Mouse (Mus musculus): ENCODE data around the gene Ap5m1. TPM values are rescaled to one million over a fixed set of nuclear protein-coding genes. Genes with fewer than 3 reads are reported as not detected.
"Not testable (repeated sequence)": the region's sequence is repeated elsewhere in the genome, so short reads cannot be mapped to it uniquely, and the experiment has no call there.

Ap5m1 gene
- polyA plus RNA-seq, 1 experiment from 2014 or later = 19.5 TPM

DNA sequence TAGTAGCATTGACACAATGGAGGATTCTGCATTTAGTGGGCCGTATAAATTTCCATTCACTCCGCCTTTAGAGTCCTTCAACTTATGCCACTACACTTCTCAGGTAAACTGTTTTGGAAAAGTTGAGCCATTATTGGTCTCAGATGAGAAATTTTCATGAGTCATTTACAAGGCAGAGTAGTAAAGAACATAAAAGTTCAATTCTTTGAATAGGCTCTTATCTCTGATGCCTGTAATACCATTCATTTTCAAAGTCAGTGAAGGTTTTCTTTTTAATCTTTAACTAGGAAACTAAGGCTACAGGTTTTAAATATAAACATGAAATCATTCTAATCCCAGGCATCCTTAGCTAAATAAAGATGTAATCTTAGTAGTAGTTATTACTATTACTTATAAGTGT is 12.9 kb downstream of the Ap5m1 start:
- H3K27me3 ChIP-seq = no peaks in the 10 kb centered on the region
- no peaks in the 10 kb centered on the region for H3K4me1 ChIP-seq (replicated peaks)
- no peak overlapping the region for H3K4me2 ChIP-seq
- ATAC-seq (ENCODE audit: low FRiP score, low read depth) = no peak
- H3K9ac ChIP-seq = no peak overlapping the region
- no peak overlapping the region for H3K4me3 ChIP-seq
- WGBS = 95% methylated on average over 2 of the region's 2 CpGs
- H3K36me3 ChIP-seq = peaks cover 26% of the 10 kb centered on the region
- no peak overlapping the region for H3K27ac ChIP-seq (replicated peaks)
- H3K9me3 ChIP-seq = no peaks in the 10 kb centered on the region

DNA sequence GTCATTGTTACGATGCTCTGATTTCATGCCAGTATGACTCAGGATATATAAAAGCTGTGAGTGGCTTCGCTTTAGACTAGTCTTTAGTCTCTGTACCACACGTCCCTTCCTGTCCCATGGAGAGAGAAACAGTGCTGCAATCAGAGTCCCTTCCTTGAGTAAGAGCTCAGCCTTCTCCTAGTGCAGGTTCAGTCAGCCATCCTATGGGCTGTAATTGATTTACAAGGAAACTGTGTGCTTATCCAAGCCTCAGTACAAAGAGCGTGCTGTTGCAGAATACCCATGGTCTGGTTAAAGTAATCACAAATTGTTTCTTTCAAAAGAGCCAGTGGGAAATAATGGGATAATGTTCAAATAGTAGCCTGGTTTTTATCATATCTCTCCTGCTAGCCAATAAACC is 20.6 kb downstream of the Ap5m1 start:
- WGBS = 88% methylated on average over 4 of the region's 4 CpGs
- H3K27ac ChIP-seq (replicated peaks) = no peak overlapping the region
- ATAC-seq (ENCODE audit: low FRiP score, low read depth) = no peak

DNA sequence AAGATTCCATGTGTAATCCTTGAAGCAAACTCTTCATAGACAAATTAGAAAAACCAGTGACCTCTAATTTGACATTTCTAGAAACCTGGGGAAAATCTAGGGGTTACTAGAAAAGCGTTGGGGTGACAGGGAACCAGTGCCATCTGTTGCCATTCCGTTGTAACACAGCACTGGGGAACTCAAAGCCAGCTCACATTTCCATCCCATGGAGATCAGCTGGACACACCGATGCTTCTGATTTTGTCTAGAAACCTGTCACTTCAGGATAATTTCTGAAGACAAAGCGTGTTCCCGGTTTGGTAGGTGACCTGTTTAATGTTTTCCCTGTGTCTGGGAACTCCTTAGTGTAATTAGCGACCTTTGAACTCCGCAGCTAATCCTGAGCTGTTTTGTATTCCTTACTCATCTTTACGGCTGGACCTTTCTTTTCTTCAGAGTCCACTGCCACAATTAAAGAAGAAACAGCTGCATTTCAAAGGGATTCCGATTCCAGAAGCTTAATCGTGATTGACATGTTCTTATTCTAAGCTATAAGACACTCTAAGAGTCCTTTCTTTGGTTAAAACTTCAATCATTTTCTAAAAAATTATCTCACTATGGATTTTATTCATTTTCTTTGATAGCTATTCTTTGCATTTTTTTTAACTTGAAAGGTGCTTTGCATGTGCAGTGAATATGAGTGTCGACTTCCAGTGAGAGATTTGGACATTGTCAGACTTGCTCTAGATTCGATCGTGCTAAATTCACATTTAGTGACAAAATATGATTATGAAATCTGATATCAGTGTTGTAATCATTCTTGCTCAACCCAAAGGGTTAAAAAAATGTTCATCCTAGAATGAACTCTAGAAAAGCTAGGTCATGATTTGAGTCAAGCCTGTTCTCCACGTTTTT is 22.5 kb downstream of the Ap5m1 start:
- H3K36me3 ChIP-seq = peaks cover 23% of the 10 kb centered on the region; the same call in 1 of the 2 replicates
- 51% methylated on average over 14 of the region's 14 CpGs for WGBS
- ATAC-seq (ENCODE audit: low FRiP score, low read depth) = no peak

More for the DNA sequence above, 20.6 kb downstream of the Ap5m1 start:
- no peaks in the 10 kb centered on the region for H3K27me3 ChIP-seq
- H3K4me3 ChIP-seq = no peak overlapping the region
- peaks cover 27% of the 10 kb centered on the region for H3K36me3 ChIP-seq
- no peak overlapping the region for H3K9ac ChIP-seq
- H3K4me2 ChIP-seq = no peak overlapping the region
- H3K4me1 ChIP-seq (replicated peaks) = no peaks in the 10 kb centered on the region
- no peaks in the 10 kb centered on the region for H3K9me3 ChIP-seq

DNA sequence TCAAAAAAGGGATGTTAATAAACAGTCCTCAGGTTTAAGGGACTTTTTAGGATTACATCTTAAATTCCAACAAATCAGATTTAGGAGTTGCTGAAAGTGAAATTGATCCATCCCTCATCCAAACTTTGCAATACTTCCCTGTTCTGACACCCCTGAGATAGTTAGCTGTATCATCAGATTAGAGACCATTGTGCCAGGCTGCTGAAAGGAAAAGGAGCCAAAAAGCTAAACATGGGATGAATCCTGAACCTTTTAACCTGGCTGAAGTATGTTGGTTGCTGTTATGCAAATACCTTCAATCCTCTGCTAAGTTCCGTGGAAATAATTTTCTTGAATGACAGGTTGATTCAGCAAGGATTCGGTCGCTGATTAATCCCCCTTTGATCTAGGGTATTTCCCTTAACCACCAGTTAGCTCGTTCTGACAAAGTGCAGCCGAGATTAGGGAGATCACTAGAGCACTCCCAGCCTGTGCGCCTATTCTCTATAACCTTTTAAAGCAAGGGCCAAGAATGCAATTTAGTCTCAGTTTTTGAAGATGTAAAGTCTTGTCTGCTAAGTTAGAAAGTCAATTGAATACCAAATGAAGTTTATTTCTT is 23.7 kb downstream of the Ap5m1 start:
- no peak overlapping the region for H3K27ac ChIP-seq (replicated peaks)
- no peak for ATAC-seq (ENCODE audit: low FRiP score, low read depth)
- H3K4me3 ChIP-seq = no peak overlapping the region
- no peak overlapping the region for H3K9ac ChIP-seq
- peaks cover 15% of the 10 kb centered on the region; the same call in 1 of the 2 replicates for H3K36me3 ChIP-seq
- 15% methylated on average over 6 of the region's 6 CpGs for WGBS
- no peaks in the 10 kb centered on the region for H3K27me3 ChIP-seq
- no peak overlapping the region for H3K4me2 ChIP-seq
- no peaks in the 10 kb centered on the region for H3K9me3 ChIP-seq
- no peaks in the 10 kb centered on the region for H3K4me1 ChIP-seq (replicated peaks)

More for the DNA sequence above, 22.5 kb downstream of the Ap5m1 start:
- Histone ChIP-seq H3K4me2 (no peak overlapping the region), H3K4me1 (replicated peaks) (no peaks in the 10 kb centered on the region), H3K9ac (no peak overlapping the region), H3K27me3 (no peaks in the 10 kb centered on the region), H3K9me3 (no peaks in the 10 kb centered on the region), H3K27ac (replicated peaks) (no peak overlapping the region), H3K4me3 (no peak overlapping the region)

DNA sequence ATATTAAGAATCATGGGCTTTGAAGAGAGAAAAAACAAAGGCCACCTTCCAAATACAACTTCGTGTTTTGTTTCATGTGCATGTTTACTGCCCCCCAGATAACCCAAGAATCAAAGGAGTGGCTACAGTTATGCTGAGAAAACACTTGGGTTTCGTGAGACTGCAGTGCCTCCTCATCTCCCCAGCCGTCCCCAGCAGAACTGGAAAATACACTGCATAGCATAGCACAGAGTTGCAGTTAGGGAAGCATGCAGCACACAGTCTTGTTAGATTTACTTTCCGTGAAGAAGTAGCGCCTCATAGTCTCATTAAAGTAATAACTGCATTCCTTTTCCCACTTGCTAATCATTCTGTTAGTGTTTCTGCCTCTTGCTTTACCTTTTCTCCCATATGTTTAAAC is 24.2 kb downstream of the Ap5m1 start:
- ATAC-seq (ENCODE audit: low FRiP score, low read depth) = no peak
- Histone ChIP-seq H3K27ac (replicated peaks) (no peak overlapping the region), H3K4me3 (no peak overlapping the region), H3K36me3 (peaks cover 13% of the 10 kb centered on the region; the same call in 1 of the 2 replicates), H3K4me2 (no peak overlapping the region), H3K4me1 (replicated peaks) (no peaks in the 10 kb centered on the region), H3K27me3 (no peaks in the 10 kb centered on the region), H3K9ac (no peak overlapping the region), H3K9me3 (no peaks in the 10 kb centered on the region)
- WGBS = 53% methylated on average over 5 of the region's 5 CpGs

DNA sequence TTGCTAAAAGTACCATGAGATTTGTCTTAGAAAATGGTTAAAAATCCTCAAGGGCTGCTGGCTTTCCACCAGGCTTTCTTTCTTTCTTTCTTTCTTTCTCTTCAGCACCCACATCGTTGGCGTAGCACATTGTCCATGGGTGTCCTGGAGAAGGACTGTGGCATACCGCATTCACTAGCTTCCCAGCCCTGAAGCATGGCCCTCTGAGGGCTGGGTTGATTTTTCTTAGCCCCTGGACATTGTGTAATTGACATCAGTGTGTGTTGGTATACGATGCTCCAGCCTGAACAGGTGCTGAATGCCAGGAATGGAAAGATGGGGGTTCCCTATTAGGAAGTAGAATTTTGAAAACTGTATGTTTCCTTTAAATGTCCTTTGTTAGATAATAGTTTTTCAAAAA is 25.4 kb downstream of the Ap5m1 start:
- H3K9me3 ChIP-seq = no peaks in the 10 kb centered on the region
- H3K4me3 ChIP-seq = no peak overlapping the region
- no peak overlapping the region for H3K4me2 ChIP-seq
- 82% methylated on average over 4 of the region's 4 CpGs for WGBS
- H3K9ac ChIP-seq = no peak overlapping the region
- H3K27ac ChIP-seq (replicated peaks) = no peak overlapping the region
- H3K36me3 ChIP-seq = peaks cover 10% of the 10 kb centered on the region; the same call in 1 of the 2 replicates
- no peaks in the 10 kb centered on the region for H3K27me3 ChIP-seq
- no peak for ATAC-seq (ENCODE audit: low FRiP score, low read depth)
- no peaks in the 10 kb centered on the region for H3K4me1 ChIP-seq (replicated peaks)

DNA sequence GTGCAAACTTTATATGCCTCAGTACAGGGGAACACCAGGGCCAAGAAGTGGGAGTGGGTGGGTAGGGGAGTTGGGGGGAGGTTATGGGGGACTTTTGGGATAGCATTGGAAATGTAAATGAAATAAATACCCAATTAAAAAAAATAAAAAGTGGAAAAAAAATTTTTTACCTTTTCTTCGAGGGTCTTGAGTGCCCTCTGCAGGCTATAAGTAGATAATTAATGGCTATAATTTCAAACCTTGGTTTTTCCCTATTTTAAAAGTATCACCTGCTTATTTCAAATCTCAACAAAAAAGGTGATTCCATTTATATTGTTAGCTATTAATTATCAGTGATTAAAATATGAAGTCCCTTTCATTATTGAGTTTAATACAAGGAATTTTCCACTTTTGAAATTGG is 25.9 kb downstream of the Ap5m1 start:
- 80% methylated on average over 1 of the region's 1 CpGs for WGBS
- not testable (repeated sequence) for H3K27me3 ChIP-seq; H3K36me3 ChIP-seq; H3K9ac ChIP-seq; H3K4me2 ChIP-seq; ATAC-seq (ENCODE audit: low FRiP score, low read depth); H3K27ac ChIP-seq (replicated peaks); H3K4me3 ChIP-seq; H3K9me3 ChIP-seq; H3K4me1 ChIP-seq (replicated peaks)

DNA sequence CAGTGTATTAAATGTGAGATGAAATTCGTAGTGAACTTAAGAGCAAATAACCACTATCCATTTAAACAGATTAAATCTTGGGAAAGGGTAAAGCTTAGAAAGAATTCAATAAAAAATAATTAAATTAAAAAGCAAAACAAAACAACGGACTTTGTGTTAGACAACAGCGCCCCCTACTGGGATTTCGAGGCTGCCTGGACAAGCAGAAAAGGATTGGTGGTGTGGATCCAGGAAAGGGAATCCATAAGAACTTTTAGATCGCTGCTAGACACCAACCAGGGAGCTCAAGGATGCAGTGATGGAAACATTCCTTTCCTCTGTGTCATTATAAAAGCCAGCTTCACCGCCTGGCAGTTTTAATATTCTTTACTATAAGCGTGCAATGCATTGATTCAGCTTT is 52.5 kb downstream of the Ap5m1 start:
- no peaks in the 10 kb centered on the region for H3K4me1 ChIP-seq (replicated peaks)
- H3K27ac ChIP-seq (replicated peaks) = no peak overlapping the region
- H3K36me3 ChIP-seq = no peaks in the 10 kb centered on the region
- 11% methylated on average over 7 of the region's 7 CpGs for WGBS
- no peaks in the 10 kb centered on the region for H3K9me3 ChIP-seq
- H3K9ac ChIP-seq = no peak overlapping the region
- no peak overlapping the region for H3K4me2 ChIP-seq
- no peak for ATAC-seq (ENCODE audit: low FRiP score, low read depth)
- no peak overlapping the region for H3K4me3 ChIP-seq
- no peaks in the 10 kb centered on the region for H3K27me3 ChIP-seq

DNA sequence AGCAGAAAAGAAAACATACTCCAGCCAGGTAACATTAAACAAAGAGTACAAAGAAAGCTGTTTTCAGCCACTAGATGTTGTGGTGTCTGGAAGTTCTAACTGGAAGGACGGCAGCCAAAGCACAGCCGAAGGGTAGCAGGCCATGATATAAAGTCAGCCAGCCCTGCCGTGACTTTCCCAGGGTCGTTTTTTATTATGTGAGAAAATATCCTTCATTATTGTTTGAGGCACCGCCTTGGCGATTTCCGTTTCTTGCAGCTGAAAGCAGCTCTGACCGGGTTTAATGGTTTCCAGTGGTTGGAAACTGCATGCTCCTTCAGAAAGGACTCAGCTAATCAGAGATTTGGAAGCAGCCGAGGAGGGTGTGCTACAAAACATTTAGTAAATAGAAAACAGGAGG is 55.8 kb downstream of the Ap5m1 start:
- ATAC-seq (ENCODE audit: low FRiP score, low read depth) = no peak
- Histone ChIP-seq H3K36me3 (no peaks in the 10 kb centered on the region), H3K9ac (no peak overlapping the region), H3K4me3 (no peak overlapping the region), H3K27ac (replicated peaks) (no peak overlapping the region), H3K27me3 (no peaks in the 10 kb centered on the region), H3K4me1 (replicated peaks) (no peaks in the 10 kb centered on the region), H3K4me2 (no peak overlapping the region), H3K9me3 (no peaks in the 10 kb centered on the region)
- 80% methylated on average over 9 of the region's 9 CpGs for WGBS

DNA sequence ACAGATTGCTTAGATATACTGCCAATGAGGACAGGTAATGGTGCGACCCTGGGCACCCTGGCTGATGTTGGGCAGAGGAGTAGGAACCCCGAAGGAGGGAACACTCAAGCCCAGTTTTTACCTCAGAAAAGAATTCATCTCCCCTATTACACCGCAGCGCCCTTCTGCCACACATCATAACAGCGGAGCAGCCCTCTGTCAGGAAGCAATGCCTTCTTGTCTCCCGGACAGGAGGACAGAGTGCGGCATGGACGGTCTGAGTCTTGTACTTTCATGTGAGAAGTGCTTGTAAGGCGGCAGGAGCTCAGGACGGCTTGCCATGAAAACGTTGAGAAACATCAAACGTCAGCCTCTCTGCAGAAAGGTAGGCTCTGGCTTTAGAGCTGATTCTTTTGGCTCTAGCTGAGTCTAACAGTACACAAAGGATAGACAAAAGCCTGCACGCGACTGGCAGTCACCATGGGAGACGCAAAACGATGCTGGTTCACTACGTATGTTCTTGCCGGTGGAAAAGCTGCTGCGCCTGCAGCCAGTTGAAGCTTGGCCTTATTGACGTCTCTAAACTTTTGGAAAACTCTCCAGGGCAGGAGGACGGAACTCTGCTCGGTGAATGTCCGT is 61.4 kb downstream of the Ap5m1 start:
- Histone ChIP-seq H3K27me3 (no peaks in the 10 kb centered on the region), H3K36me3 (no peaks in the 10 kb centered on the region), H3K4me1 (replicated peaks) (peaks cover 9% of the 10 kb centered on the region), H3K27ac (replicated peaks) (0 out of 2 replicates have a peak overlapping the region, but pooled peaks have one; percentile 2), H3K4me3 (peak overlapping the region; percentile 9), H3K4me2 (peak overlapping the region; percentile 52), H3K9me3 (no peaks in the 10 kb centered on the region), H3K9ac (0 out of 2 replicates have a peak overlapping the region, but pooled peaks have one; percentile 1)
- ATAC-seq (ENCODE audit: low FRiP score, low read depth) = peak; percentile 66
- WGBS = 35% methylated on average over 23 of the region's 23 CpGs

DNA sequence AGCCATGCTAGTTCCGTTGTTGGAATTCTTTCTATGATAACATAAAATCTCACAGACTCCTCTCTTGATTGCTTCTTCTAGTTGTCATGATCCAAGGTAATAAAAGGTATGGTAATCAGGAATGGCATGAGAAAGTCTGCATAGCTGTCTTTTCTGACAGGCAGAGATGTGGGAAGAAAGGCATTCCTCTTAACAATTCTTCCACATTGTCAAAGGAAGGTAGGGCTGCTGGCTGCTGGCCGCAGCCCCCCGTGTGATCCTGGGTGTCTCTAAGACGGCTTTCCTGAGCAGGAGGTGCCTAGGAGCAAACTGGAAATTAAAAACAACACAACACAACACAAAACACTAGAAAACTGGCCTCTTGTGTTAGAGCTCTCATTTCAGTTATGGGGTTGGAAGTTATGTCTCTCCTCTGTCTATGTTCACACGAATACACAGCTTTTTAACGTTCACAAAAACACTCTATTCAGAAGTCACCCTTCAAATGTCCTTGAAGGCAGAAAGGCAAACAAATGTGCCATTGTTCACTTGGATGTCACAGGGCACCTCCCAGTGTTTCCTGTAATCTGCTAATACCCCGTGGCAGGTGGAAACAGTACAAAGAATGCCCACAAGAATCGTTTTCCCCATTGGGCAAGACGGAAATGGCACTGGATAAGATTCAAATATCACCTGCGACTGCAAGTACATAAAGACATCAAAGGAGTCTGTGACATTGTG is 62.8 kb downstream of the Ap5m1 start:
- no peak overlapping the region for H3K4me3 ChIP-seq
- no peak overlapping the region for H3K27ac ChIP-seq (replicated peaks)
- H3K4me2 ChIP-seq = no peak overlapping the region
- no peaks in the 10 kb centered on the region for H3K36me3 ChIP-seq
- H3K9ac ChIP-seq = no peak overlapping the region
- H3K4me1 ChIP-seq (replicated peaks) = peaks cover 9% of the 10 kb centered on the region
- no peaks in the 10 kb centered on the region for H3K9me3 ChIP-seq
- H3K27me3 ChIP-seq = no peaks in the 10 kb centered on the region
- no peak for ATAC-seq (ENCODE audit: low FRiP score, low read depth)
- WGBS = 43% methylated on average over 10 of the region's 10 CpGs
